Mouse (Mus musculus) G1E (cell line): ENCODE measurements around the gene Cdk14.

Experiments
- CTCF ChIP-seq: IDR thresholded peaks from 2 replicates; pipeline ENCODE4 v1.5.1; 2012; ENCODE audit warnings: low read depth, low read length, inconsistent platforms, mixed read lengths
- GATA1 ChIP-seq: IDR thresholded peaks from 2 replicates; pipeline ENCODE4 v1.6.1; 2012; ENCODE audit warnings: borderline replicate concordance, low read length, inconsistent platforms, mixed read lengths

DNA sequence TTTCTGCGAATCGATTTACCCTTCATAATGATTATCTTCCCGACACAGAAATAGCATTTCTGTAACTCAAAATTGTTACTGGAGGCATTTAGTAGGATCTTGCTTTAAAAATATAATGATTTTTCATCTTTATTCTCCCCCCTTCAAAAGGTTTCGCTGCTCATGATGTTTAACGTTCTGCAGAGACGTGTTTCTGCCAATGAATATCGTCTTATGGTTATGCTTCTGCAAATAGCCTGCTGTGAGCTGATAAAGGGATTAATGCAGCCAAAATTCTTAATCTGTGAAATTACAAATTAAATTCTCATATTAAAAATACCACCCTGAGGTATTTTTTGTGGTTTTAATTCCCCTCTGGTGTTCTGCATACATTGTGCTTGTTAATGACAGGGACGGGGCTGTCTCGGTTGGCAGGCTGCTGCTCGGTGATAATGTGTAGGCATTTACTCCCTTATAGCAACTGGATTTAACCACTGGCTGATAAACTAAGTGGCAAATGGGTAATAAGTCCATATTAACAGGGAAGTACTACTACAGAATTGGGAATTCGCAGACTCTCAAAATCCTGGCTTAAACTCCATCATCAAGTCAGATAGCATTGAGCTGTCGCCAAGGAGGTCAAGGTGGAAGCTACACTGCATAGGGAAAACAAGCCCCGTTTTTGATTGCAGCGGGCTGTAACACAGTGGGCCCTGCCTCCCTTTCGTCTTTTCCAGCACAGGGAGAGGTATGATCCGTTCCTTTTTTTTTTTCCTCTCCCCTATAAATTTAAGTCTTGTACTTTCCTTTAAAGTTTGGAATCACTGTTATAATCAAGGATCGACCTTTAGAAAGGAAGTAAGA lies 528.0 kb downstream of the Cdk14 start:
- TF ChIP-seq CTCF, result no peak
- TF ChIP-seq GATA1, result no peak
